Mouse (Mus musculus) liver, embryonic 14.5 days (tissue): ENCODE measurements at regions not wholly inside any gene's neighbourhood (a gene's known extent, or its start where the extent isn't known, plus 50 kb on each side); places are given as distances from the start of the nearest gene placed in this dataset.

Experiments
- CTCF ChIP-seq: IDR thresholded peaks from 2 replicates; pipeline ENCODE4 v1.5.1; 2016; ENCODE audit warnings: antibody characterized with exemption, low read depth, control low read depth
- EP300 ChIP-seq: IDR thresholded peaks from 2 replicates; pipeline ENCODE4 v1.6.1; 2016; ENCODE audit warnings: antibody characterized with exemption, low read depth

DNA sequence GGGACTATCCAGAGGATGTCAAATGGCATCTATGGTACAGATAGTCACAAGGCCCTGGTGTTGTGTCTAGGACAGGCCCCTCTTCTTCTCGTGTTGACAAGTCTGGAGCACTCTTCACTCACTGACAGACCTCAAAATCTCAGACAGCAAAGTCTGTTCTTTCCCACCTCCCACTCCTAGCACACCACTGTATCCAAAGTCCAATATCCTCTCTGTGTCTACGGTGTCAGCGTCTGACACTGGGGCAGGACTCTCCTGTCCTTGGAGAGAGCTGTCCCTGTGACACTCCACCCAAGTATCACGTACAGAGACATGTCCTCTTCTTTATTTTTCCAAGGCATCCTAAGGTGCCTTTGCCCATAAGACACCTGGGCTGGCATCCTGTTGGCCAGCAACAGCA, 139.0 kb upstream of the Nsun2 start:
- TF ChIP-seq EP300 (no peak), CTCF (no peak)
